Mouse (Mus musculus): ENCODE data around the gene Clpx.

DNA sequence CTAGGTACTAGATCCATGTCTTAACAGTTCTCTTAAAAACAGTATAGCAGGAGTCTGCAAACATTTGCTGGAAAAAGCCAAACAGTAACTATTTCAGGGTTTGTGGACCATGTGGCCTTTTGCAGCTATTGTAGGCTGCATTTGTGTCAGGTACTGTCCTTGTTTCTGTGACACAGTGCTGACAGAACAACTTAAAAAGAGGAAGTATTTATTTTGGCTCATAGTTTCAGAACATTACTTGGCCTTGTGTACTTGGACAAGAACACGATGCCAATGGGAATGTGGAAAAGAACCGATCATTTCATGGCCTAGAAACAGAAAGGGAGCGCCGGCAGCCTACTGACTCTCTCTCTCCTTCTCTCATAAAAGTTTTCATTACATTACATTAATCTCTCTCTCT, 9.5 kb downstream of the Clpx start:
- no peak for TF ChIP-seq CTCF (conservative IDR thresholded peaks at IDR 0.05; ENCODE audit: insufficient read depth, insufficient read length, low read depth, low read length)
- no peak for TF ChIP-seq POLR2A (IDR thresholded peaks at IDR 0.05; ENCODE audit: low read depth, low read length)

All from kidney, adult 2 months (tissue).